Mouse (Mus musculus) E14TG2a.4 (cell line): ENCODE data around the gene Gm11238.
"Not testable (repeated sequence)": the region's sequence is repeated elsewhere in the genome, so short reads cannot be mapped to it uniquely, and the experiment has no call there.

Experiments
- CTCF ChIP-seq: conservative IDR thresholded peaks from 2 replicates; pipeline ENCODE4 v1.5.1; 2014; ENCODE audit warnings: low read length
- NANOG ChIP-seq: IDR thresholded peaks from 2 replicates; pipeline ENCODE4 v1.6.1; 2014; ENCODE audit warnings: borderline replicate concordance, low read length, mixed read lengths
- POU5F1 ChIP-seq: IDR thresholded peaks from 2 replicates; pipeline ENCODE4 v1.6.1; 2014; ENCODE audit warnings: low read length, borderline replicate concordance

GRCm38 (mm10) chr4:73622684-73623083 lies 15.0 kb downstream of the Gm11238 start, which contains the start of gene Gm11237:
- TF ChIP-seq CTCF, NANOG, POU5F1: not testable (repeated sequence)
